Mouse (Mus musculus) erythroblast, embryonic 14.5 days (primary cell): ENCODE data around the gene Camk2d.

Source experiments
- GATA1 ChIP-seq: IDR thresholded peaks from 2 replicates; pipeline ENCODE4 v1.6.1; 2012; ENCODE audit warnings: low read length, inconsistent platforms, mixed read lengths
- TAL1 ChIP-seq: IDR thresholded peaks from 3 replicates; pipeline ENCODE4 v1.6.1; 2012; ENCODE audit warnings: low read length, inconsistent platforms, mixed read lengths

DNA sequence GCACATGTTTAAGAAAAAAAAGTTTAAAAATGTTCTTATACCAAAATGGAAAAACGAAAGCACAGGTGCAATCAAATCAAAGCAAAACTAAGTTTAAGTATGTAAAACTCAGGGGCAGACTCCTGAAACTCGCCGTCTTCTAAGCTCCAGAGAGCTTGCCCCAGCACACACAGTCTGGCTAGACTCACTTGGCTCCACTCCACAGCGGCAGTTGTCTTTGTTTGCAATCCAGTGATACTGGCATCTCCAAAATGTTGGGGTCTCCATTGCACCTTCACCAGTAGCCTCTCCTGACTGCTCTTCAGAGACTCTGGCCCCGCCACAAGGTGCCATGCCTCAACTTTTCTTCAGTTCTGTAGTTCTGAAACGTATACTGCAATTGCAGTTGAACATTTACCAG, 24.1 kb downstream of the Camk2d start:
- TF ChIP-seq TAL1: no peak
- TF ChIP-seq GATA1: no peak
